ENCODE assay signal across 17 mouse cellular contexts in the genomic region with DNA sequence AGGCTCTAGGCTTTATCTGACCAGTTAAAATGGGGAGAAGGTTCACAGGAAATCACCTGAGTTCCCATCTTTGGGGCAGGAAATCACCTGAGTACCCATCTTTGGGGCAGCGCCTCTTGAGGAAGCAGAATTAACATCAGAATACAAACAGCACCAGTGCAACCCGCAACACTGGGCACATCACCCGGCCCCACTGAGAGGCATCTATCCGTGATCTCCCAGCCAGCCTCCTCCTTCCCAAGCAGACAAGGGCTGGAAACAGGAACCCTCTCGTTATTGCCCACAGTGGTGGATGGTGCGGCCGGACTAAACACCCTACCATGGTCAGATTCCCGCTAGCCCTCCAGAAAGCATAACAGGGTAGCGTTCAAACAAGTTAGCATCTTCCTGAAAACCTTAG.
"Had no signal": no experiment of that assay in that cellular context is flagged by ENCODE, and none has a peak within 500 bp of the region (broad histone marks: within the 10 kb centered on the region; RNA-seq: fewer than 3 reads in every experiment).

No protein-coding gene starts in this region.

- DNase-seq: lung, adult 2 months; lung, postnatal 14 days; lung, postnatal 36 days; right cerebral cortex, postnatal 14 days; thymus, adult 2 months; thymus, postnatal 25 days; thymus, postnatal 4 days had no signal

- H3K9me3 ChIP-seq: lung, embryonic 15.5 days; midbrain, embryonic 13.5 days; midbrain, embryonic 15.5 days; neural tube, embryonic 12.5 days; stomach, embryonic 15.5 days had no signal

- H3K36me3 ChIP-seq: lung, embryonic 15.5 days; midbrain, embryonic 13.5 days; midbrain, embryonic 15.5 days; neural tube, embryonic 12.5 days; stomach, embryonic 15.5 days had no signal

- H3K4me3 ChIP-seq: lung, embryonic 15.5 days; megakaryocyte, embryonic 14.5 days; midbrain, embryonic 13.5 days; midbrain, embryonic 15.5 days; neural tube, embryonic 12.5 days; stomach, embryonic 15.5 days had no signal

- H3K27me3 ChIP-seq: midbrain, embryonic 15.5 days; stomach, embryonic 15.5 days had no signal

- H3K4me2 ChIP-seq: lung, embryonic 15.5 days; midbrain, embryonic 11.5 days; midbrain, embryonic 13.5 days; midbrain, embryonic 15.5 days; neural tube, embryonic 12.5 days; stomach, embryonic 15.5 days had no signal

- H3K27ac ChIP-seq: lung, embryonic 15.5 days; macrophage; midbrain, embryonic 13.5 days; midbrain, embryonic 15.5 days; neural tube, embryonic 12.5 days; stomach, embryonic 15.5 days; stomach, postnatal 0 days had no signal

- ATAC-seq: lung, postnatal 0 days; midbrain, embryonic 13.5 days; midbrain, embryonic 15.5 days had no signal

- H3K9ac ChIP-seq: lung, embryonic 15.5 days; midbrain, embryonic 13.5 days; midbrain, embryonic 15.5 days; neural tube, embryonic 12.5 days; stomach, embryonic 15.5 days had no signal

- H3K4me1 ChIP-seq: megakaryocyte, embryonic 14.5 days had no signal
